Mouse (Mus musculus) thymus, adult 2 months (tissue): ENCODE measurements around the gene Glra1.

Experiments used
- CTCF ChIP-seq: fragments of 200-500 bp; IDR thresholded peaks from 2 replicates; pipeline ENCODE4 v1.5.1; 2012; ENCODE audit warnings: mild to moderate bottlenecking, control low read depth, low read length, moderate library complexity, borderline replicate concordance; ENCODE audit not compliant: control insufficient read depth, poor library complexity, insufficient read depth; ENCODE audit errors: extremely low read depth
- POLR2A ChIP-seq: fragments of 200-500 bp; IDR thresholded peaks from 2 replicates; pipeline ENCODE4 v1.6.1; 2012; ENCODE audit warnings: mild to moderate bottlenecking, low read length, control low read depth, moderate library complexity; ENCODE audit not compliant: control insufficient read depth, poor library complexity, insufficient read depth; ENCODE audit errors: extremely low read depth

GRCm38 (mm10) chr11:55518806-55519674 is 89.0 kb downstream of the Glra1 start:
- TF ChIP-seq POLR2A (no peak), CTCF (peak; percentile 75; the same call in 1 of the 2 replicates)
